Mouse (Mus musculus): ENCODE data around the gene Fes. TPM values are rescaled to one million over a fixed set of nuclear protein-coding genes. Genes with fewer than 3 reads are reported as not detected.

Fes gene
- polyA plus RNA-seq, 1 experiment from 2014 or later, result 16.6 TPM

DNA sequence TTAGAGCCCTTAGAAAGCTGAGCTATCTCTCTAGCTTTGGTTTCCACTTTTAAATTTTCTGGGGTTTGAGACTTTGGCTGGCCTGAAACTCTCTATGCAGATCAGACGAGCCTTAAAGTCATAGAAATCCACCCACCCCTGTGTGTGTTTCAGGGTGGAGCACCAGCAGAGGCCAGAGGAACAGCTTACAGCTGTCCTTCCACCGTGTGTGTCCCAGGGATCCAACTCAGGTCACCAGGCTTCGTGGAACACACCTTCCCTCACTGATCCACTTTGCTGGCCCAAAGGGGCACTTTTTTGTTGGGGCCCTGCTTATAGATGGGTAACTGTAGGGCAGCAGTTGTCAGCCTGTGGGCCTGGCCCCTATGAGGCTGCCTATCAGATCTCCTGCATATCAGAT lies 13.5 kb downstream of the Fes start:
- peaks cover 10% of the 10 kb centered on the region; the same call in 1 of the 2 replicates for H3K36me3 ChIP-seq (replicated peaks)
- no peak overlapping the region for H3K9ac ChIP-seq
- no peaks in the 10 kb centered on the region for H3K9me3 ChIP-seq (replicated peaks)
- no peak for ATAC-seq (ENCODE audit: insufficient read depth)
- no peak overlapping the region for H3K27ac ChIP-seq (replicated peaks)
- peaks cover 18% of the 10 kb centered on the region for H3K4me1 ChIP-seq (replicated peaks)
- H3K4me3 ChIP-seq (replicated peaks), result no peak overlapping the region
- no peak overlapping the region for H3K4me2 ChIP-seq
- WGBS (ENCODE audit: insufficient replicate concordance), result 54% methylated on average over 3 of the region's 3 CpGs
- peaks cover 40% of the 10 kb centered on the region for H3K27me3 ChIP-seq

DNA sequence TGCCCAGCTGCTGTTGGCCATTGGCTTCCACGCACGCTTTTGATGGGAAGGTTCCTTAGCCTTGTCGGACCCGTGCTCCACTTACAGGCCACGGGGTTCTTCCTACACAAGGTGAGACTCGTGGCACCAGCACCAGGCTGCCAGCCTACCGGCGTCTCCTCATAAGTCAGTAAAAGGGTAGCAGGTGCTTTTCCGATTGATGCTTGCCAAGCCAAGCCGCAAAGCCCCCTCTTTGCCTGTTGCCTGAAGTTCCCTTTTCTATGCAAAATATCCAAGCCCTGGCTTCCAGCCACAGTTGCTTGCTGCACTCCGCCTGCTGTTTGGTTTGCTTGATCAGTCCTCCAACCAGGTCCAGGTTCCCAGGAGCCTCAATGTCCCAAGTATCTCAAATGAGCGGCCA lies 13.9 kb downstream of the Fes start:
- no peak overlapping the region for H3K27ac ChIP-seq (replicated peaks)
- H3K4me3 ChIP-seq (replicated peaks), result no peak overlapping the region
- H3K4me1 ChIP-seq (replicated peaks), result peaks cover 18% of the 10 kb centered on the region
- no peak for ATAC-seq (ENCODE audit: insufficient read depth)
- H3K4me2 ChIP-seq, result no peak overlapping the region
- no peaks in the 10 kb centered on the region for H3K9me3 ChIP-seq (replicated peaks)
- 0 out of 2 replicates have a peak, but pooled peaks cover 10% of the 10 kb centered on the region for H3K36me3 ChIP-seq (replicated peaks)
- WGBS (ENCODE audit: insufficient replicate concordance), result 68% methylated on average over 12 of the region's 12 CpGs
- H3K27me3 ChIP-seq, result peaks cover 42% of the 10 kb centered on the region
- H3K9ac ChIP-seq, result no peak overlapping the region

DNA sequence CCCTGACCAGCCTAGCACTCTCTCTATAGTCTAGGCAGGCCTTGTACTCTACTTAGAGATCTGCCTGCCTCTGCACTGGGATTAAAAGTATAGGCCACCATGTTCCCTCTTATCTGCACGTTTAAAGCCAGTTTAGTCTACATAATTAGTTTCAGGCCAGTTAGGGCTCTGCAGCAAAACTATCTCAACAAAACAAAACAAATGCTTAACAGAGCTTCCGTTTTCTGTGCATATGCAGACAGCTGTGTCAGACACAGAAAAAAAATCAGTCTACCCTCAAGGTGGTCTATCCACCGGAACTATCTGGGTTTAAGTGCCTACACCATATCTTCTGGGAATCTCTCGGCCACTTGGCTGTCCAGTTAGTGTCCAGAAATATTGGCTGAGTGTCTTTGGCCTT lies 14.4 kb downstream of the Fes start:
- Histone ChIP-seq H3K9me3 (replicated peaks) (no peaks in the 10 kb centered on the region), H3K27ac (replicated peaks) (no peak overlapping the region), H3K36me3 (replicated peaks) (peaks cover 6% of the 10 kb centered on the region; the same call in 1 of the 2 replicates), H3K9ac (no peak overlapping the region), H3K4me1 (replicated peaks) (peaks cover 22% of the 10 kb centered on the region), H3K4me2 (no peak overlapping the region), H3K4me3 (replicated peaks) (no peak overlapping the region), H3K27me3 (peaks cover 45% of the 10 kb centered on the region)
- no peak for ATAC-seq (ENCODE audit: insufficient read depth)
- 53% methylated on average over 4 of the region's 4 CpGs for WGBS (ENCODE audit: insufficient replicate concordance)

DNA sequence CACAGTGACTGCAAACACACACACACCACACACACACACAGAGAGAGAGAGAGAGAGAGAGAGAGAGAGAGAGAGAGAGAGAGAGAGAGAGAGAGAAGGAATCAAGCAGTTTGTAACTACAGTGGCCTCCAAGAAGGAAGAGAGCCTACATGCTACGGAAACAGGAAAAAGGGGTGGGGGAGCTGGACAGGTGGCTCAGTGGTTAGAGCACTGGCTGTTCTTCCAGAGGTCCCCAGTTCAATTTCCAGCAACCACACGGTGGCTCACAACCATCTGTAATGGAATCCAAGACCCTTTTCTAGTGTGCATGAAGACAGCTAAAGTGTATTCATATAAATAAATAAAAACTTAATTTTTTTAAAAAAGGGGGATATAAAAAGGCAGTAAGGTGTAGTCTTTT lies 15.1 kb downstream of the Fes start:
- no peak overlapping the region for H3K27ac ChIP-seq (replicated peaks)
- 41% methylated on average over 2 of the region's 2 CpGs for WGBS (ENCODE audit: insufficient replicate concordance)
- H3K27me3 ChIP-seq, result peaks cover 47% of the 10 kb centered on the region
- peaks cover 8% of the 10 kb centered on the region for H3K36me3 ChIP-seq (replicated peaks)
- H3K9ac ChIP-seq, result no peak overlapping the region
- H3K4me3 ChIP-seq (replicated peaks), result no peak overlapping the region
- no peak overlapping the region for H3K4me2 ChIP-seq
- no peaks in the 10 kb centered on the region for H3K9me3 ChIP-seq (replicated peaks)
- ATAC-seq (ENCODE audit: insufficient read depth), result no peak
- H3K4me1 ChIP-seq (replicated peaks), result peaks cover 24% of the 10 kb centered on the region

DNA sequence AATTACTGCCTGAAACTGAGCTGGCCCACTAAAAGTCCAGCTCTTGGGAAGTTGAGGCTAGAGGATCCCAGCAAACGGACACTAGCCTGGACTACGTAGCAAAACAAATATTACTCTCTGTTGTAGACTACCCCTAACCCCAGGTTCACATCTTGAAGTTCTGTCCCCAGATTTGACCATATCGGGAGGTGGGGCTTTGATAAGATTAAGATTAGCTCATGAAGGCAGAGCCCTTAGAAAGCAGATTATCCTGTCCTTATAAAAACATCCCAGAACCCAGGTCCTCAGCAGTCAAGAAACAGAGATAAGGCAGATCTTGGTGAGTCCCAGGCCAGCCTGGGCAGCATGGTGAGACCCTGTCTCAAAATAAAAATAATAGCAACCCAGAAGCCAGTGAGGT lies 15.6 kb downstream of the Fes start:
- peaks cover 47% of the 10 kb centered on the region for H3K27me3 ChIP-seq
- peaks cover 10% of the 10 kb centered on the region for H3K36me3 ChIP-seq (replicated peaks)
- no peak overlapping the region for H3K4me2 ChIP-seq
- H3K4me1 ChIP-seq (replicated peaks), result peaks cover 24% of the 10 kb centered on the region
- H3K9ac ChIP-seq, result no peak overlapping the region
- 52% methylated on average over 3 of the region's 3 CpGs for WGBS (ENCODE audit: insufficient replicate concordance)
- no peaks in the 10 kb centered on the region for H3K9me3 ChIP-seq (replicated peaks)
- no peak for ATAC-seq (ENCODE audit: insufficient read depth)
- no peak overlapping the region for H3K4me3 ChIP-seq (replicated peaks)
- H3K27ac ChIP-seq (replicated peaks), result no peak overlapping the region

DNA sequence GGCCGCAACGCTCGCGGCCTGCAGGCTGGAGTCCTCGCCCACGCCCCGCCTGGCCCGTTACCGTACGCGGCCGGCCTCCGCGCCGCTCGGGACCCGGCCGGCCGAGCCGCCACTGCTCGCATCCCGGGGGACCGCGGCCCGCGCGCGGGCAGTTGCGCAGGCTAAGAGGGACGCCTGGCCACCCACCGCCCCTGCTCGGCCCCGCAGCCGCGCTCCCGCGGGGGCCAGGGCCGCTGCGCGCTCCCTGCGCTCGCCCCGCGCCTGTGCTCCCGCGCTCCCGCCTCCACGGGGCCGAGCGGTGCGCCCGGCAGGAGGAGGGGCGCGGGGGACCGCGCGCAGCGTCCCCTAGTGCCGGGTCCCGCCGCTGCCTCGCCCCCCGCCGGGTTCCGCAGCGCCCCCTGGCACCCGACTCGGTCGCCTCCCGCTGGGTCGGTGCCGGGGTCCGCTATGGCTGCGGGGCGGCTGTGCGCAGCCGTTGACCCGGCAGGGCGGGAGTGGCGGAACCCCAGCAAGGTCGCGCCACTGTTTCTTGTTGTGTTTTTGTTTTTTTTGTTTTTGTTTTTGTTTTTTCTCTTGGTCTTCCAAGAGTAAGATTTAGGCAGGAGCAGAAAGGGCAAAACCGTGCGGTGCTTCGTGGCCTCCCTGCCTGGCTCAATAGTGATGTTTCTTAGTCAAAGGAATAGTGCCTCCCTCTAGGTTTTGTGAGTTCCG lies 16.6 kb downstream of the Fes start, which contains the start of gene Man2a2:
Gene Man2a2, minus strand, starts transcription at position 335 of the 711 bp plus-strand sequence.
- peaks cover 47% of the 10 kb centered on the region for H3K27me3 ChIP-seq
- under 1% methylated on average over 81 of the region's 86 CpGs for WGBS (ENCODE audit: insufficient replicate concordance)
- peak within 1 kb of the TSS; percentile 89 for H3K4me2 ChIP-seq
- peaks cover 24% of the 10 kb centered on the region for H3K4me1 ChIP-seq (replicated peaks)
- H3K9ac ChIP-seq, result peak within 1 kb of the TSS; percentile 60
- peak within 1 kb of the TSS; percentile 70 for H3K27ac ChIP-seq (replicated peaks)
- ATAC-seq (ENCODE audit: insufficient read depth), result peak; percentile 56
- no peaks in the 10 kb centered on the region for H3K9me3 ChIP-seq (replicated peaks)
- peak within 1 kb of the TSS; percentile 69 for H3K4me3 ChIP-seq (replicated peaks)
- H3K36me3 ChIP-seq (replicated peaks), result peaks cover 16% of the 10 kb centered on the region

DNA sequence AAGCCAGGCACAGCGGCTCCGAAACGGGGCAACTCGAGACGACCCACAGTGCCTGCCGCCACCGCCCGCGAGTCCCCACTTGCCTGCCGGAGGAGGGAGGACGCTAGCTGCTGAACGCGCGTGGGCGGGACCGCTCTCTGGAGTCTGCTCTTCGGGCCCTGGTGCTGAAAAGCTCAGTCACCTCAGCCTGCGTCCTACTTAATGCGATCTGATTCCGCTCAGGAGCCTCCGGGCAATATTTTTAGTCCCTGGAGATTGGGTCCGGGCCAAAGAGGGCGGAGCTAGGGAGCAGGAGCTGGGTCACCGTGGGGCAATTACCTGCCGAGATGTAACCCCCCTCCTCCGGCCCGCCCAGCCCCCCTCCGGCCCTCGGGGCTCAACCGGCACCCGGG lies 17.1 kb downstream of the Fes start:
- Histone ChIP-seq H3K4me3 (replicated peaks) (peak overlapping the region; percentile 69), H3K36me3 (replicated peaks) (peaks cover 16% of the 10 kb centered on the region), H3K4me2 (peak overlapping the region; percentile 89), H3K9me3 (replicated peaks) (no peaks in the 10 kb centered on the region), H3K27ac (replicated peaks) (peak overlapping the region; percentile 70), H3K9ac (peak overlapping the region; percentile 60), H3K27me3 (peaks cover 47% of the 10 kb centered on the region), H3K4me1 (replicated peaks) (peaks cover 24% of the 10 kb centered on the region)
- peak; percentile 48 for ATAC-seq (ENCODE audit: insufficient read depth)
- WGBS (ENCODE audit: insufficient replicate concordance), result under 1% methylated on average over 31 of the region's 31 CpGs

DNA sequence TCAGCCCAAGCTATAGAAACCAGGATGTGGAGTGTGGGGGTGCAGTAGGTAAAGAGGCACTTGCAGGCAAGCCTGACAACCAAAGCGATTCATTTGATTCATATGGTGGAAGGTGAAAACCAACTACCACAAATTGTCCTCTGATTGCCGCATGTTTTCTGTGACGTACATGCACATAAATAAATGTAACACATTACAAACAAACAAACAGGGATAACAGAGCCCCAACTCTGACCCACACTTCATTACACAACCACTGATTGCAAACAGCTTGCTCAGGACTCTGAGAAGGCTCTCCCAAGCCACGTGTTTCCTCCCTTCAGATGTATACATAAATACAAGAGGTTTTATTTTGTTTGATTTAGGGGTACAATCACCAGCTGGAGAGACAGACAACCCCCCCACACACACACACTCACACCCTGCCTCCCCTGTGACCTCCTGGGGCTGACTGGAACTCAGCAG lies 17.7 kb downstream of the Fes start:
- 31% methylated on average over 4 of the region's 4 CpGs for WGBS (ENCODE audit: insufficient replicate concordance)
- H3K27me3 ChIP-seq, result peaks cover 47% of the 10 kb centered on the region
- H3K4me2 ChIP-seq, result peak overlapping the region; percentile 89
- peak overlapping the region; percentile 69 for H3K4me3 ChIP-seq (replicated peaks)
- peak overlapping the region; percentile 70; the same call in 1 of the 2 replicates for H3K27ac ChIP-seq (replicated peaks)
- H3K9ac ChIP-seq, result peak overlapping the region; percentile 60; the same call in 1 of the 2 replicates
- peaks cover 24% of the 10 kb centered on the region for H3K4me1 ChIP-seq (replicated peaks)
- peaks cover 16% of the 10 kb centered on the region for H3K36me3 ChIP-seq (replicated peaks)
- no peaks in the 10 kb centered on the region for H3K9me3 ChIP-seq (replicated peaks)
- no peak for ATAC-seq (ENCODE audit: insufficient read depth)

DNA sequence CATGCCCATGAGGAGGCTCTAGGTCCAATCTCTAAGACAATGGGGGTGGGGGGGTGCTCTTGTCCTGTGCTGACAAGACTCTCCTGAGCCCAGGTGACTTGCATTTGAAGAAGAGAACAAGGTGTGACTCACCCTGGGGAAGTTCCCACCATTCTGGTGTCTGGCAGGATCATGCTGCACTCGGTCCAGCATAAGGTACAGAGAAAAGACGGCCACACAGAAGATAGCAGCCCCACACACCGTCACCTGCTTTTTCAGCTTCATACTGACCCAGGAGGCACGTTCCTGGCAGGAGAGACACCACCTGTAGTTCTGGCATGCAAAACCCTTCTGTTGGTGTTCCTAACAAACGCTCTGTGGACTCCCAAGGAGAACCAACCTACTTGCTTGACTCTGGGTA lies 18.3 kb downstream of the Fes start:
- Histone ChIP-seq H3K4me2 (peak overlapping the region; percentile 89), H3K9me3 (replicated peaks) (no peaks in the 10 kb centered on the region), H3K4me3 (replicated peaks) (no peak overlapping the region), H3K4me1 (replicated peaks) (peaks cover 24% of the 10 kb centered on the region), H3K36me3 (replicated peaks) (peaks cover 16% of the 10 kb centered on the region), H3K27ac (replicated peaks) (no peak overlapping the region), H3K27me3 (peaks cover 47% of the 10 kb centered on the region), H3K9ac (no peak overlapping the region)
- WGBS (ENCODE audit: insufficient replicate concordance), result 43% methylated on average over 5 of the region's 5 CpGs
- no peak for ATAC-seq (ENCODE audit: insufficient read depth)

DNA sequence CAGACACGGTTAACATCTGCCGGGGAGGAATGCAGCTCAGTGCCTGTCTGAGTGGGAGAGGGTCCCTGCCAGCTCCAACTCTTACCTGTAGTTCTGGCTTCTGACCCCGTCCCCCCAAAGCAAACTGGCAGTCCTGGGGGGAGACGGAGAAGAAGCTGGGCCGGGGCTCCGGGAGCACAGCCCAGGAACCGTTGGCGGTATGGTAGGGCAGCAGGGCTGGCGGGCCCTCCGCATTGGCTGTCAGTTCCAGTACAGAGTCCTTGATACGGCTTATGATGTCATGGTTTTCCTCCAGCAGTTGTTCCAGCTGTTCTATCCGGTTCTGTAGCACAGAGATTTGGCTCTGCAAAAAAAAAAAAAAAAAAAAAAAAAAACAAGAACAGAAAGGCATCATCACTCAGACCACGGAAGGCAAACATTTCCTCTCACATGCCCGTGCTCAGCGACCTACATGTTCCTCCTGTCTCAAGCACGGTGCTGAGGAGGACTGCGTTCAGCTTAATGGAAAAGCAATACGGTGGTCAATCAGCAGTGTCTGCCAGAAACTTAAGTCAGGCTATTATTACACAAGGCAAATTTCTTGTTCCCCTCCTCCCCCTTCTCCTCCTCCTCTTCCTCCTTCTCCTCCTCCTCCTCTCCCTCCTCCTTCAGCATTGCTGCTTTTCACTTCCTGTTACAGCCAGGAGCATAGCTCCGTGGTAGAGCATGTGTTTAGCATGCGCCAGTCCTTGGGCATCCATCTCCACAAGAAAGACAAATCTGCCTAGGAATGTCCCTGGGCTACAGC lies 18.9 kb downstream of the Fes start:
- WGBS (ENCODE audit: insufficient replicate concordance), result 58% methylated on average over 20 of the region's 20 CpGs
- Histone ChIP-seq H3K27ac (replicated peaks) (no peak overlapping the region), H3K4me2 (peak overlapping the region; percentile 89; the same call in 1 of the 2 replicates), H3K27me3 (peaks cover 46% of the 10 kb centered on the region), H3K4me3 (replicated peaks) (no peak overlapping the region), H3K4me1 (replicated peaks) (peaks cover 24% of the 10 kb centered on the region), H3K36me3 (replicated peaks) (peaks cover 22% of the 10 kb centered on the region), H3K9me3 (replicated peaks) (no peaks in the 10 kb centered on the region), H3K9ac (no peak overlapping the region)
- no peak for ATAC-seq (ENCODE audit: insufficient read depth)

DNA sequence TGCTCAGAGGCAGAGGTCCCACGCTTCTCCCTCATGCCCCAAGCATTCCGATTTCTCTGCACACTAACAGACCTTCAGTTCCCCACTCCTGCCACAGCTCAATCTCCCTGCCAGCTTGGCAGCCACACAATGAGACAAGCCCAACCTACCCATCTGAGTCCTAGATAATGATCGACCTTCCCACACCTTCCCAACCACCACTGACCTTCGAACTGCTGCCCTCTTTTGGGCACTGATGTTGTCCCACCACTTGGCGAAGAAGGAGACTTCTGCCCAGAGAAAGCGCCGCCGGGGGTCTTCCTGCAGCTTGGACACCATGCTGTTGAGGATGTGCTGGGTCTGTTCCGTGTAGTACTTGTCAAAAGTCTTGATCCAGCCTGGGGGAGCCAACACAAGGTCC lies 19.7 kb downstream of the Fes start:
- Histone ChIP-seq H3K27ac (replicated peaks) (no peak overlapping the region), H3K4me3 (replicated peaks) (no peak overlapping the region), H3K27me3 (peaks cover 39% of the 10 kb centered on the region), H3K4me2 (no peak overlapping the region), H3K4me1 (replicated peaks) (peaks cover 24% of the 10 kb centered on the region), H3K9me3 (replicated peaks) (no peaks in the 10 kb centered on the region), H3K36me3 (replicated peaks) (peaks cover 29% of the 10 kb centered on the region), H3K9ac (no peak overlapping the region)
- no peak for ATAC-seq (ENCODE audit: insufficient read depth)
- WGBS (ENCODE audit: insufficient replicate concordance), result 70% methylated on average over 9 of the region's 9 CpGs
